Mouse (Mus musculus): Measurements from ENCODE around the gene Ccnf.

GRCm38 (mm10) chr17:24222653-24223052, 28.6 kb downstream of the Ccnf start:
- TF ChIP-seq GATA1 (IDR thresholded peaks at IDR 0.05; ENCODE audit: borderline replicate concordance, low read length) (no peak), FLI1 (IDR thresholded peaks at IDR 0.05; ENCODE audit: low read length) (no peak)

All from megakaryocyte, embryonic 14.5 days (primary cell).